Mouse (Mus musculus) heart, adult 9 months (tissue): Measurements from ENCODE around the gene Ankra2.
A peak's percentile ranks its signal among the peaks of the same experiment; 100 is the strongest.

Source experiments
- DNase-seq, 2 experiments: peaks; one replicate each; pipeline ENCODE4 v3.0.0; 2022; ENCODE audit warnings: low spot score in 2 of 2

Gene Ankra2

DNA sequence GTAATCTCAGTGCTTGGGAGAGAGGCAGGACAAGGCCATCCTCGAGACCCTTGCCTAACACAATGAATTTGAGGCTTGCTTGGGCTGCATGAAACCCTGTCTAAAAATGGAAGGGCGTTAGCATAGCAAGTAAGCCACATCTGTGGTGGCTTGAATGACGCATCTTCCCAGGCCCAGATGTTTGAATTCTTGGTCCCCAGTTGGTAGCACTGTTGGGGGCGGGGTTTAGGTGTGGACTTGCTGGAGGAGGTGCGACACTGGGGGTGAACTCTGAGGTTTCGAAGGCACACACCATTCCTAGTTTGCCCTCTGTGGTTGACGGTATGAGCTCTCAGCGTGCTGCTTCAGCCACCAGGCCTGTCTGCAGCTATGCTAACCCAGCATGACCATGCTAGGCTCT lies 28.8 kb downstream of the Ankra2 start:
- DNase-seq, result no peak

- DNase-seq, result no peak
Observed at GRCm38 (mm10) chr13:98296072-98296471, 33.2 kb downstream of the Ankra2 start.

DNA sequence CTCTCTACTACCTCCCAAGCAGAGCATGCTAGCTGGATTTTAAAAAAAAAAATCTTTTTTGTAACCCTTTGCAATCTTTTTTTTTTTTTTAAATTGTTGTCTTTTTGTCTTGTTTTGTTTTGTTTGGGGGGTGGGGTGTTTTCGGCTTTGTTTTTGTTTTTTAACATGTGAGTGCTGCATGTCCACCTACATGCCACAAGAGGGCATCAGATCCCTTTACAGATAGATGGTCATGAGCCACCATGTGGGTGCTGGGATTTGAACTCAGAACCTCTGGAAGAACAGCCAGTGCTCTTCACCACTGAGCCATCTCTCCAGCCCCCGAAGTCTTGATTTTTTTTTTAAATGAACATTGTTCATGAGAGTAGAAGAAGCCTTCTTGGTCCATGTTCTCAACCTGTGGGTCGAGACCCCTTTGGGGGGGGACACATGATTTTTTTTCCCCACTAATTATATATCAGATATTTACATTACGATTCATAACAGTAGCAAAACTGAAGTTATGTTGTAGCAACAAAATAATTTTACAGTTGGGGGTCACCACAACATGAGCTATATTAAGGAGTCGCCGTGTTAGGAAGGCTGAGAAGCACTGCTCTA lies 35.1 kb downstream of the Ankra2 start:
- DNase-seq, result no peak

- peak; percentile 37 to 55 for DNase-seq
Observed at GRCm38 (mm10) chr13:98298833-98299758, 36.2 kb downstream of the Ankra2 start.

- DNase-seq, result no peak
Observed at GRCm38 (mm10) chr13:98305257-98305656, 42.4 kb downstream of the Ankra2 start.

GRCm38 (mm10) chr13:98306393-98306792 lies 43.5 kb downstream of the Ankra2 start:
- DNase-seq, result no peak

DNA sequence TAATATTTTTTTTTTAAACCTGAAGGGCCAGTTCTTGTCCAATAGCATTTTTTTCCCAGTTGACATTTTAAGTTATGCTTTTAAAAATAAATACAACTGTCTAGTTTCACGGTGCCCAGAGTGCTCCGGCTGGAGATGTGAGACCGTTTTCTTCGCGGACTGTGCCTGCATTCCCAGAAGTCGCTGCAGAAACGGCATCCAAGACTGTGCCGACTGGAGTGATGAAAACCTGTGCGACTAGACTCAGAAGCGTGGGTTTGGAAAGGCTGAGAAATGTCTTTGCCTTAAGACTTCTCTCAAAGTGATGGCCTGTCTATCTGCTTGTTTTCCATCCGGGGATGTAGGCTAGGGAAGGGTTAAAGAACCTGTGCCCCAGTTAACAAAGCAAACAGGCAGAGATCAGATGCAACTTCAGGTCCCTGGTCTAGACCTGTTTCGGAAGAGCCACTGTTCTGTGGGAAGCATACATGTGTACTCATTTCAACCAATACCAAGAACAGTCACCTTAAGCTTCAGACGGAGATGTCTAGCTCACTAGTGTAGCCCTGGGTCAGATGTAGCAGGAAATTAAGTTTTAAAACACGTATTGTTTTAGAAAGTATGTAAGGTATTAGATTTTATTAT lies 44.1 kb downstream of the Ankra2 start:
- no peak for DNase-seq

DNA sequence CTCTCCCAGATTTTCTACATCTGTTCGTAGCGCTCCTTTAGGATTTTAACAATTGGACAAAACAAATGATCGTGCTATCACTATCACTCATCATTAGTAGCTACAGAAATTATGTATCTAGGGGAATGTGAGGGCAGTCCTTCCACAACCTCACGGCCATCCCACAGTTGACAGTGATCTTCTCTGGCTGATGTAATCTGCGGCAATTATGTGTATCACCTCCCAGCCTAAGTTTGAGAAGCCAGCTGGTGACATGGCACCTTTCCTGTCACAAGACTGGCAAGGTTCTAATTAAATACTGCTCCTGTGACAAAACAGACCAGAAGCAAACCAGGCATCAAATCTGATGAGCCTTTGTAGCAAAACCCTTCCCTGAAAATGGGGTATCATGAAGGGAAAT lies 45.1 kb downstream of the Ankra2 start:
- DNase-seq, result no peak

- DNase-seq, result no peak
Observed at GRCm38 (mm10) chr13:98308724-98309123, 45.9 kb downstream of the Ankra2 start.

GRCm38 (mm10) chr13:98311597-98311996 lies 48.7 kb downstream of the Ankra2 start:
- no peak for DNase-seq

- no peak for DNase-seq
Observed at GRCm38 (mm10) chr13:98313631-98314030, 50.8 kb downstream of the Ankra2 start.

- DNase-seq, result no peak
Observed at GRCm38 (mm10) chr13:98315124-98315523, 52.2 kb downstream of the Ankra2 start.

DNA sequence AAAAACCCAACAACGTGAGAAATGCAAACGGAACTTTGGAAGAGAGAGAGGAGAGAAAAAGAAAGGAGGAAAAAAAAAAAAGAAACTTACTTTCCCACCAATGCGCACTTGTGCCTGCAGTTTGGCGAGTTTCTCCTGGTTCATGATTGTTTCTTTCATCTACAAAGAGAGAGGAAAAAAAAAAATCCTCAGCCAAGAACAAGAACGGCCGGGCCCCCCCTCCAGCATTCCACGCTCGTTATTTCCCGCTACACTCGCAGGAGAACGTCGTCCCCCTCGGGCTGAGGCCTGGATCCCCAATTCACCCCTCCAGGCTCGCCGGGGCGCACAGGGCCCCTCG lies 53.2 kb downstream of the Ankra2 start:
- no peak for DNase-seq

DNA sequence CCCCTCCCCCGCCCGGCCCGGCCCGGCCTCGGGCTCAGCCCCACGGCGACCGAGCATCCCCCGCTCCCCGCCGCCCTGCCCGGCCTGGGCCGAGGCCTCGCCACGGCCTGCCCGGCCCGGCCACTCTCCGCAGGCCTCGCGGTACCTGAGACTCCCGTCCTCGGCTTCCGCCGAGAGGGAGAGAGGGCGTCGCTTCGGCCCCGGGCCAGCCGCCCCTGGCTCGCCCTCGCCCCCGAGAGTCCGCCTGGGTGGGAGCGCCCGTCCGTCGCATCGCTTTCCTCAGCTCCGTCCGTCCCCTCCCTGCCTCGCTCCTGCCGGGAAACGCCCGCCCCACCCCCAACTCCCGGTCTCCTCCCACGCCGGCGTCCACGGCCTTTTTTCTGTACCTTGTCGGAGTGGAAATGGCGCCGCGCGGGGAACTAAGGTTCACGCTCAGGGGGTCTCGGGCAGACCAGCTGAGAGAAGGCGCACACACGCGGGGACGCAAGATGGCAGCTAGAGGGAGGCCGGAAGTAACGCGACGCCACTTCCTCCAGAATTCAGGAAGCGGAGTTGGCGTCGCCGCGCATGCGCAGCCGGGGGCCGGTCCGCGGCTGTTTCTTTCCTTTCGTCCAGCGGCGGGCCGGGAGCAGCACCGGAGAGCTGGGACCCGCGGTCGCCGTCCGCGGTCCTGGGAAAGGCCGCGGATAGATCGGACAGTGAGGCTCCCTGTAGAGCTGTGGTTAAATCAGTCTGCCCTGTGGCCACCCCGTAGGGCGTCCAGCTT lies 53.8 kb downstream of the Ankra2 start, which contains the start of gene Btf3:
TSS of gene Btf3 (minus strand) at position 527 of the 766 bp plus-strand sequence.
- DNase-seq, result peak; percentile 91 to 93

DNA sequence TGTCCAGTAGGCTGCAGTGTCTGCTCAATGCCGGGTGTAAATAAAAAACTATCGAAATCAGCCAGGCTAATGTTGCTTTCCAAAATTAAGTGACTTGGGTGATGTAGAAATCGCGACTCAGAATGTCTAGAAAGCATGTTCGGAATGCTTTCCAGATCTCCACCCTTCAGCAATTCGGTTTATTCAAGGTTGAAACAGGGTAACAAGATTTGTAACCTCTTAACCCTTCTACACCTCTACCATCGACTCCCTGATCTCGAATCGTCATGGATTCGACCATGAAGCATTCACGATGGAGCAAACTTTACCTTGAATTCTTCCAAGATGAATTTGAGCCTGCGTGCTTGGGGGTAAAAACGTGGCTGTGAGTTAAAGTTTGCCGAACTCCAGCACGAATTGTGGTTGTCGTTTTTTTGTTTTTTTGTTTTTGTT lies 54.4 kb downstream of the Ankra2 start:
- no peak for DNase-seq

DNA sequence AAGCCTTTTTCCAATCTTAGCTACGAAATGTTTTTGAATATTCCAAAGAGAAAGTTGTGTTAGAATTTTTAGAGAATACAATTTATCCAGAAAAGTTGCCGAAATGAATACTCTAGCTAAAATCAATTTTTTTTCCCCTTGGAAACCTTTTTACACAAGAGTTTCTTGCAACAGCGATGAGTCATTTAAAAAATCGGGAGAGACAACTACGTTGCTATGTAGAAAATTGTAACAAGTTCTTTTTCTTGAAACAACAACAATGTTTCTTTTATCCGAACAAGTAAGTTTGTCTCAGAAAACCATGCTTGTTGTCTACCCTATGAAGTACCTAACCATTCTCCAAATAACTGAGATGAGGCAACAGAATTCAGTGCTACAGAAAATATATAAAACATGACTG lies 55.0 kb downstream of the Ankra2 start:
- DNase-seq, result no peak
